Mouse (Mus musculus): Measurements from ENCODE around the gene Smndc1. TPM values are rescaled to one million over a fixed set of nuclear protein-coding genes. Genes with fewer than 3 reads are reported as not detected.

Smndc1 gene
- polyA plus RNA-seq, 1 experiment, result 6.5 TPM

- no peaks in the 10 kb centered on the region for H3K36me3 ChIP-seq (ENCODE audit: control insufficient read depth)
- no peaks in the 10 kb centered on the region for H3K9me3 ChIP-seq (ENCODE audit: control insufficient read depth, low read length)
- peaks cover 12% of the 10 kb centered on the region for H3K4me1 ChIP-seq (ENCODE audit: control insufficient read depth)
- peak overlapping the region; percentile 10 for H3K4me3 ChIP-seq (replicated peaks)
- no peaks in the 10 kb centered on the region for H3K27me3 ChIP-seq (ENCODE audit: control insufficient read depth)
- no peak for TF ChIP-seq TAL1 (IDR thresholded peaks at IDR 0.05; ENCODE audit: low read length)
- TF ChIP-seq GATA1 (IDR thresholded peaks at IDR 0.05; ENCODE audit: low read length), result no peak
Measured at GRCm38 (mm10) chr19:53415198-53415597, 24.8 kb upstream of the Smndc1 start.

- H3K27me3 ChIP-seq (ENCODE audit: control insufficient read depth), result no peaks in the 10 kb centered on the region
- no peaks in the 10 kb centered on the region for H3K9me3 ChIP-seq (ENCODE audit: control insufficient read depth, low read length)
- no peak for TF ChIP-seq GATA1 (IDR thresholded peaks at IDR 0.05; ENCODE audit: low read length)
- no peak for TF ChIP-seq TAL1 (IDR thresholded peaks at IDR 0.05; ENCODE audit: low read length)
- H3K4me3 ChIP-seq (replicated peaks), result no peak overlapping the region
- H3K4me1 ChIP-seq (ENCODE audit: control insufficient read depth), result peaks cover 13% of the 10 kb centered on the region
- no peaks in the 10 kb centered on the region for H3K36me3 ChIP-seq (ENCODE audit: control insufficient read depth)
Measured at GRCm38 (mm10) chr19:53414650-53415049, 24.3 kb upstream of the Smndc1 start.

GRCm38 (mm10) chr19:53413617-53414380, 23.4 kb upstream of the Smndc1 start:
- Histone ChIP-seq H3K36me3 (ENCODE audit: control insufficient read depth) (no peaks in the 10 kb centered on the region), H3K9me3 (ENCODE audit: control insufficient read depth, low read length) (no peaks in the 10 kb centered on the region), H3K4me3 (replicated peaks) (no peak overlapping the region), H3K4me1 (ENCODE audit: control insufficient read depth) (peaks cover 14% of the 10 kb centered on the region), H3K27me3 (ENCODE audit: control insufficient read depth) (no peaks in the 10 kb centered on the region)
- TF ChIP-seq GATA1 (IDR thresholded peaks at IDR 0.05; ENCODE audit: low read length) (no peak), TAL1 (IDR thresholded peaks at IDR 0.05; ENCODE audit: low read length) (no peak)

GRCm38 (mm10) chr19:53412149-53412848, 21.9 kb upstream of the Smndc1 start:
- Histone ChIP-seq H3K36me3 (ENCODE audit: control insufficient read depth) (no peaks in the 10 kb centered on the region), H3K9me3 (ENCODE audit: control insufficient read depth, low read length) (no peaks in the 10 kb centered on the region), H3K4me3 (replicated peaks) (no peak overlapping the region), H3K4me1 (ENCODE audit: control insufficient read depth) (peaks cover 14% of the 10 kb centered on the region), H3K27me3 (ENCODE audit: control insufficient read depth) (no peaks in the 10 kb centered on the region)
- TF ChIP-seq GATA1 (IDR thresholded peaks at IDR 0.05; ENCODE audit: low read length) (no peak), TAL1 (IDR thresholded peaks at IDR 0.05; ENCODE audit: low read length) (no peak)

- TF ChIP-seq GATA1 (IDR thresholded peaks at IDR 0.05; ENCODE audit: low read length) (no peak), TAL1 (IDR thresholded peaks at IDR 0.05; ENCODE audit: low read length) (no peak)
- Histone ChIP-seq H3K4me1 (ENCODE audit: control insufficient read depth) (peaks cover 10% of the 10 kb centered on the region), H3K27me3 (ENCODE audit: control insufficient read depth) (no peaks in the 10 kb centered on the region), H3K9me3 (ENCODE audit: control insufficient read depth, low read length) (no peaks in the 10 kb centered on the region), H3K36me3 (ENCODE audit: control insufficient read depth) (no peaks in the 10 kb centered on the region), H3K4me3 (replicated peaks) (no peak overlapping the region)
Measured at GRCm38 (mm10) chr19:53409663-53410307, 19.4 kb upstream of the Smndc1 start.

- Histone ChIP-seq H3K4me1 (ENCODE audit: control insufficient read depth) (peaks cover 2% of the 10 kb centered on the region; the same call in 1 of the 2 replicates), H3K36me3 (ENCODE audit: control insufficient read depth) (no peaks in the 10 kb centered on the region)
- TF ChIP-seq GATA1 (IDR thresholded peaks at IDR 0.05; ENCODE audit: low read length), result no peak
- TF ChIP-seq TAL1 (IDR thresholded peaks at IDR 0.05; ENCODE audit: low read length), result no peak
Measured at GRCm38 (mm10) chr19:53408398-53408797, 18.0 kb upstream of the Smndc1 start.

GRCm38 (mm10) chr19:53407350-53407749, 17.0 kb upstream of the Smndc1 start:
- no peak overlapping the region for H3K4me3 ChIP-seq (replicated peaks)
- peaks cover 2% of the 10 kb centered on the region; the same call in 1 of the 2 replicates for H3K4me1 ChIP-seq (ENCODE audit: control insufficient read depth)
- H3K27me3 ChIP-seq (ENCODE audit: control insufficient read depth), result no peaks in the 10 kb centered on the region
- H3K36me3 ChIP-seq (ENCODE audit: control insufficient read depth), result no peaks in the 10 kb centered on the region
- TF ChIP-seq GATA1 (IDR thresholded peaks at IDR 0.05; ENCODE audit: low read length) (no peak), TAL1 (IDR thresholded peaks at IDR 0.05; ENCODE audit: low read length) (no peak)
- no peaks in the 10 kb centered on the region for H3K9me3 ChIP-seq (ENCODE audit: control insufficient read depth, low read length)

More at GRCm38 (mm10) chr19:53408398-53408797, 18.0 kb upstream of the Smndc1 start:
- Histone ChIP-seq H3K4me3 (replicated peaks) (no peak overlapping the region), H3K9me3 (ENCODE audit: control insufficient read depth, low read length) (no peaks in the 10 kb centered on the region), H3K27me3 (ENCODE audit: control insufficient read depth) (no peaks in the 10 kb centered on the region)

GRCm38 (mm10) chr19:53405810-53406209, 15.4 kb upstream of the Smndc1 start:
- no peaks in the 10 kb centered on the region for H3K9me3 ChIP-seq (ENCODE audit: control insufficient read depth, low read length)
- H3K4me1 ChIP-seq (ENCODE audit: control insufficient read depth), result peaks cover 2% of the 10 kb centered on the region; the same call in 1 of the 2 replicates
- no peak for TF ChIP-seq TAL1 (IDR thresholded peaks at IDR 0.05; ENCODE audit: low read length)
- TF ChIP-seq GATA1 (IDR thresholded peaks at IDR 0.05; ENCODE audit: low read length), result no peak
- H3K27me3 ChIP-seq (ENCODE audit: control insufficient read depth), result no peaks in the 10 kb centered on the region
- no peaks in the 10 kb centered on the region for H3K36me3 ChIP-seq (ENCODE audit: control insufficient read depth)
- no peak overlapping the region for H3K4me3 ChIP-seq (replicated peaks)

GRCm38 (mm10) chr19:53404837-53405356, 14.5 kb upstream of the Smndc1 start:
- Histone ChIP-seq H3K4me1 (ENCODE audit: control insufficient read depth) (peaks cover 2% of the 10 kb centered on the region; the same call in 1 of the 2 replicates), H3K4me3 (replicated peaks) (no peak overlapping the region), H3K36me3 (ENCODE audit: control insufficient read depth) (no peaks in the 10 kb centered on the region), H3K9me3 (ENCODE audit: control insufficient read depth, low read length) (no peaks in the 10 kb centered on the region), H3K27me3 (ENCODE audit: control insufficient read depth) (no peaks in the 10 kb centered on the region)
- TF ChIP-seq TAL1 (IDR thresholded peaks at IDR 0.05; ENCODE audit: low read length) (no peak), GATA1 (IDR thresholded peaks at IDR 0.05; ENCODE audit: low read length) (no peak)

All from erythroblast, embryonic 14.5 days (primary cell).